ENCODE assay signal across 15 mouse cellular contexts in genomic region chr8:119439424-119439823, GRCm38 (mm10). TPM values are rescaled to one million over a fixed set of nuclear protein-coding genes. Genes with fewer than 3 reads are reported as not detected.
DNase-seq lines count a peak whose midpoint lies in the region; ATAC-seq and TF ChIP-seq lines count a peak whose summit lies in the region.
"Had no signal": no experiment of that assay in that cellular context is flagged by ENCODE, and none has a peak within 500 bp of the region (broad histone marks: within the 10 kb centered on the region; RNA-seq: fewer than 3 reads in every experiment).

No protein-coding gene starts in this region.

- peak overlapping the region; percentile 39 for H3K4me2 ChIP-seq in liver, embryonic 16.5 days (ENCODE audit: low read depth, low read length)
- H3K4me2 ChIP-seq in midbrain, postnatal 0 days (ENCODE audit: low read depth, low read length, poor library complexity, severe bottlenecking) = no peak overlapping the region
- H3K4me2 ChIP-seq: forebrain, embryonic 15.5 days; midbrain, embryonic 11.5 days had no signal

- no peak for ATAC-seq in liver, embryonic 16.5 days (ENCODE audit: low read depth)
- no peak for ATAC-seq in CD4-positive, CD25-positive, alpha-beta regulatory T cell, adult 4 months
- no peak for ATAC-seq in midbrain, postnatal 0 days (ENCODE audit: low FRiP score)
- ATAC-seq: forebrain, embryonic 15.5 days; hindbrain, postnatal 0 days had no signal

- peak overlapping the region; percentile 5; the same call in 1 of the 2 replicates for H3K4me3 ChIP-seq in testis, adult 2 months (ENCODE audit: control insufficient read depth, low read depth, low read length)
- H3K4me3 ChIP-seq in liver, embryonic 16.5 days (ENCODE audit: low read depth, low read length) = peak overlapping the region; percentile 58
- H3K4me3 ChIP-seq in midbrain, postnatal 0 days (ENCODE audit: low read depth, low read length) = no peak overlapping the region
- H3K4me3 ChIP-seq: forebrain, embryonic 15.5 days had no signal

- H3K9me3 ChIP-seq in liver, embryonic 16.5 days (replicated peaks; ENCODE audit: control insufficient read depth, low read length) = no peaks in the 10 kb centered on the region
- H3K9me3 ChIP-seq in midbrain, postnatal 0 days (ENCODE audit: low read length) = no peaks in the 10 kb centered on the region
- H3K9me3 ChIP-seq: forebrain, embryonic 15.5 days had no signal

- peak; percentile 85 for DNase-seq in heart, adult 11 months
- no peak for DNase-seq in heart, postnatal 14 days
- no peak for DNase-seq in testis, postnatal 10 days (ENCODE audit: low spot score)
- DNase-seq in thymus, postnatal 4 days = no peak
- DNase-seq in midbrain, postnatal 0 days (ENCODE audit: low spot score) = no peak
- DNase-seq: cerebellum, postnatal 25 days; gastrocnemius, postnatal 10 days; kidney, postnatal 14 days had no signal

- 61% methylated on average over 2 of the region's 2 CpGs for WGBS in liver, embryonic 16.5 days (ENCODE audit: insufficient replicate concordance)
- 90% methylated on average over 2 of the region's 2 CpGs for WGBS in midbrain, postnatal 0 days

- no peak overlapping the region for H3K27ac ChIP-seq in testis, adult 2 months (ENCODE audit: control insufficient read depth, insufficient read depth, low read depth, low read length)
- H3K27ac ChIP-seq in liver, embryonic 16.5 days (ENCODE audit: low read length) = no peak overlapping the region
- no peak overlapping the region for H3K27ac ChIP-seq in midbrain, postnatal 0 days (ENCODE audit: low read depth, low read length)
- H3K27ac ChIP-seq: forebrain, embryonic 15.5 days; hindbrain, postnatal 0 days had no signal

- H3K4me1 ChIP-seq in testis, adult 2 months (ENCODE audit: control insufficient read depth, insufficient read depth, low read length) = peaks cover 8% of the 10 kb centered on the region
- peaks cover 9% of the 10 kb centered on the region for H3K4me1 ChIP-seq in liver, embryonic 16.5 days (ENCODE audit: control insufficient read depth, low read depth, low read length)
- 0 out of 2 replicates have a peak, but pooled peaks cover 3% of the 10 kb centered on the region for H3K4me1 ChIP-seq in midbrain, postnatal 0 days (ENCODE audit: insufficient read depth, low read length)
- H3K4me1 ChIP-seq: forebrain, embryonic 15.5 days had no signal

- no peak overlapping the region; the same call in 1 of the 2 replicates for H3K9ac ChIP-seq in liver, embryonic 16.5 days (ENCODE audit: low read depth, low read length)
- H3K9ac ChIP-seq in midbrain, postnatal 0 days (replicated peaks; ENCODE audit: low read length, poor library complexity, severe bottlenecking) = no peak overlapping the region
- H3K9ac ChIP-seq: forebrain, embryonic 15.5 days had no signal

- TF ChIP-seq POLR2A in testis, adult 2 months (IDR thresholded peaks at IDR 0.05; ENCODE audit: control insufficient read depth, low read depth, low read length) = no peak

- H3K27me3 ChIP-seq in testis, adult 2 months (ENCODE audit: control insufficient read depth, insufficient read depth, low read length) = no peaks in the 10 kb centered on the region
- H3K27me3 ChIP-seq in liver, embryonic 16.5 days (ENCODE audit: control insufficient read depth, insufficient read depth, low read depth, low read length) = no peaks in the 10 kb centered on the region
- no peaks in the 10 kb centered on the region for H3K27me3 ChIP-seq in midbrain, postnatal 0 days (ENCODE audit: insufficient read depth, low read length)
- H3K27me3 ChIP-seq: forebrain, embryonic 15.5 days had no signal

- no peaks in the 10 kb centered on the region for H3K36me3 ChIP-seq in testis, adult 2 months (ENCODE audit: control insufficient read depth, insufficient read depth, low read length)
- H3K36me3 ChIP-seq in liver, embryonic 16.5 days (ENCODE audit: control insufficient read depth, insufficient read depth) = peaks cover 11% of the 10 kb centered on the region
- H3K36me3 ChIP-seq in midbrain, postnatal 0 days (ENCODE audit: insufficient read depth, low read length) = no peaks in the 10 kb centered on the region
- H3K36me3 ChIP-seq: forebrain, embryonic 15.5 days had no signal

- no peak for TF ChIP-seq CTCF in testis, adult 2 months (IDR thresholded peaks at IDR 0.05; ENCODE audit: control insufficient read depth, insufficient read depth, insufficient replicate concordance, low read depth, low read length)
- no peak for TF ChIP-seq CTCF in midbrain, postnatal 0 days (IDR thresholded peaks at IDR 0.05)

- intact Hi-C loops in heart, postnatal 14 days (cut with DNase I) = no loop called here

RNA-seq across cellular contexts. Expression of gene Osgin1, which starts 5.5 kb away (rescaled TPM):
- 1 to 10 TPM; 1.3 to 2.5 TPM for total RNA-seq in heart, postnatal 14 days (2021)
- polyA plus RNA-seq in testis, adult 2 months (2012; rRNA removed) = 437 and 440 TPM in 2 replicates
- 47.3 and 57.9 TPM in 2 replicates for polyA plus RNA-seq in liver, embryonic 16.5 days (2015; fragmentation: Nextera tagmentation; extraction: Ambion mirVana)
- polyA plus RNA-seq in CD4-positive, CD25-positive, alpha-beta regulatory T cell, adult 4 months (2017; shearing (Covaris generic)) = 10 to 100 TPM; 16.7 to 26.0 TPM
- total RNA-seq in midbrain, postnatal 0 days (2014; rRNA removed) = 0.38 TPM in 1 of 2 replicates, not detected in the other
- 0.15 and 0.32 TPM in 2 replicates for polyA plus RNA-seq in midbrain, postnatal 0 days (2015; fragmentation: Nextera tagmentation; extraction: Ambion mirVana)
- total RNA-seq: hindbrain, postnatal 0 days had no signal

RNA-seq across cellular contexts. Expression of gene Necab2, which starts 7.1 kb away (rescaled TPM):
- not detected for total RNA-seq in heart, postnatal 14 days (2021)
- 14.8 and 16.0 TPM in 2 replicates for polyA plus RNA-seq in testis, adult 2 months (2012; rRNA removed)
- polyA plus RNA-seq in liver, embryonic 16.5 days (2015; fragmentation: Nextera tagmentation; extraction: Ambion mirVana) = 0.04 TPM in 1 of 2 replicates, not detected in the other
- not detected for polyA plus RNA-seq in CD4-positive, CD25-positive, alpha-beta regulatory T cell, adult 4 months (2017; shearing (Covaris generic))
- total RNA-seq in midbrain, postnatal 0 days (2014; rRNA removed) = 106 and 119 TPM in 2 replicates
- polyA plus RNA-seq in midbrain, postnatal 0 days (2015; fragmentation: Nextera tagmentation; extraction: Ambion mirVana) = 76.6 and 84.6 TPM in 2 replicates
- total RNA-seq: heart, postnatal 25 days had no signal

RNA-seq across cellular contexts. Expression of gene Mlycd, which starts 44.7 kb away (rescaled TPM):
- total RNA-seq in heart, postnatal 14 days (2021) = 100 to 1,000 TPM; 102 to 110 TPM
- 5.3 and 5.4 TPM in 2 replicates for polyA plus RNA-seq in testis, adult 2 months (2012; rRNA removed)
- 10.0 and 12.1 TPM in 2 replicates for polyA plus RNA-seq in liver, embryonic 16.5 days (2015; fragmentation: Nextera tagmentation; extraction: Ambion mirVana)
- polyA plus RNA-seq in CD4-positive, CD25-positive, alpha-beta regulatory T cell, adult 4 months (2017; shearing (Covaris generic)) = 1 to 10 TPM; 4.5 to 5.6 TPM
- 27.0 and 32.1 TPM in 2 replicates for total RNA-seq in midbrain, postnatal 0 days (2014; rRNA removed)
- 19.0 and 20.6 TPM in 2 replicates for polyA plus RNA-seq in midbrain, postnatal 0 days (2015; fragmentation: Nextera tagmentation; extraction: Ambion mirVana)

Comparison
In these comparisons a context has a peak if more than half of its experiments do, and no peak if none do; other contexts are left out.
1. RNA of gene Osgin1, which starts 5.5 kb away (polyA plus RNA-seq): 437 to 440 TPM in testis, adult 2 months, 47.3 to 57.9 TPM in liver, embryonic 16.5 days and 16.7 to 26.0 TPM in CD4-positive, CD25-positive, alpha-beta regulatory T cell, adult 4 months; 0.15 to 0.32 TPM in midbrain, postnatal 0 days; every median in the first group is over 10 times any median in the second.
2. RNA of gene Necab2, which starts 7.1 kb away (polyA plus RNA-seq): 76.6 to 84.6 TPM in midbrain, postnatal 0 days and 14.8 to 16.0 TPM in testis, adult 2 months; 0.04 TPM in liver, embryonic 16.5 days and not detected in CD4-positive, CD25-positive, alpha-beta regulatory T cell, adult 4 months; every median in the first group is over 10 times any median in the second.